Mouse (Mus musculus) brown adipose tissue, adult 24 weeks (tissue): ENCODE data around the gene Cib1. TPM values are rescaled to one million over a fixed set of nuclear protein-coding genes. Genes with fewer than 3 reads are reported as not detected.

Source experiments
- polyA plus RNA-seq: library from polyadenylated mRNA; stranded (reverse); fragments of >200 nt; gene quantifications from 2 replicates; pipeline ENCODE4 v1.2.4, GENCODE M21; 2012; ENCODE audit not compliant: missing spikeins, insufficient read depth, insufficient read length

Cib1 gene
- polyA plus RNA-seq, 1 experiment, result 56.7 TPM

Other genes starting within 250 kb of the Cib1 start
- 6.4 and 7.7 TPM in 2 replicates for gene Zfp710, start 208.0 kb downstream of the Cib1 start, polyA plus RNA-seq
- gene Idh2, start 117.4 kb downstream of the Cib1 start, polyA plus RNA-seq, result 310 and 421 TPM in 2 replicates
- gene Sema4b, start 46.0 kb downstream of the Cib1 start, polyA plus RNA-seq, result 13.1 and 15.1 TPM in 2 replicates
- 0.71 and 2.9 TPM in 2 replicates for gene Gdpgp1, start 52 bp upstream of the Cib1 start, polyA plus RNA-seq
- gene Ttll13, start 13.6 kb upstream of the Cib1 start, polyA plus RNA-seq, result not detected in 2 replicates
- gene Ngrn, start 28.4 kb upstream of the Cib1 start, polyA plus RNA-seq, result 26.1 and 27.5 TPM in 2 replicates
- 4.1 and 6.4 TPM in 2 replicates for gene Vps33b, start 36.8 kb upstream of the Cib1 start, polyA plus RNA-seq
- gene Prc1, start 61.6 kb upstream of the Cib1 start, polyA plus RNA-seq, result 1.3 TPM in 1 of 2 replicates, not detected in the other
- 3.7 and 7.2 TPM in 2 replicates for gene Rccd1, start 91.6 kb upstream of the Cib1 start, polyA plus RNA-seq
- 12.8 and 19.7 TPM in 2 replicates for gene Unc45a, start 108.2 kb upstream of the Cib1 start, polyA plus RNA-seq
- 35.2 and 35.6 TPM in 2 replicates for gene Hddc3, start 110.3 kb upstream of the Cib1 start, polyA plus RNA-seq
- 56.3 and 65.8 TPM in 2 replicates for gene Man2a2, start 138.6 kb upstream of the Cib1 start, polyA plus RNA-seq
- 5.6 and 5.8 TPM in 2 replicates for gene Fes, start 155.1 kb upstream of the Cib1 start, polyA plus RNA-seq
- 46.7 and 50.2 TPM in 2 replicates for gene Furin, start 172.6 kb upstream of the Cib1 start, polyA plus RNA-seq